Mouse (Mus musculus) layer of hippocampus, postnatal 36 days (tissue): ENCODE measurements around the gene Rarg. TPM values are rescaled to one million over a fixed set of nuclear protein-coding genes. Genes with fewer than 3 reads are reported as not detected.
A peak's percentile ranks its signal among the peaks of the same experiment; 100 is the strongest.

ENCODE experiments used
- DNase-seq, 2 experiments: peaks; one replicate each; pipeline ENCODE4 v3.0.0; 2022
- total RNA-seq, 2 experiments: library from RNA; stranded (reverse); gene quantifications; 2 replicates each; pipeline ENCODE4 v1.2.3; 2021

Gene Rarg
- total RNA-seq = 1 to 10 TPM; 8.3 to 10.0 TPM

- peak in 1 of 2 experiments; percentile 37 for DNase-seq
Measured at GRCm38 (mm10) chr15:102257202-102258075, at the start of gene Rarg. Gene Rarg (minus strand): TSS chr15:102257517.

GRCm38 (mm10) chr15:102302542-102302941 is 45.2 kb upstream of the Rarg start:
- no peak for DNase-seq

GRCm38 (mm10) chr15:102296368-102297006 is 39.2 kb upstream of the Rarg start:
- no peak for DNase-seq

DNA sequence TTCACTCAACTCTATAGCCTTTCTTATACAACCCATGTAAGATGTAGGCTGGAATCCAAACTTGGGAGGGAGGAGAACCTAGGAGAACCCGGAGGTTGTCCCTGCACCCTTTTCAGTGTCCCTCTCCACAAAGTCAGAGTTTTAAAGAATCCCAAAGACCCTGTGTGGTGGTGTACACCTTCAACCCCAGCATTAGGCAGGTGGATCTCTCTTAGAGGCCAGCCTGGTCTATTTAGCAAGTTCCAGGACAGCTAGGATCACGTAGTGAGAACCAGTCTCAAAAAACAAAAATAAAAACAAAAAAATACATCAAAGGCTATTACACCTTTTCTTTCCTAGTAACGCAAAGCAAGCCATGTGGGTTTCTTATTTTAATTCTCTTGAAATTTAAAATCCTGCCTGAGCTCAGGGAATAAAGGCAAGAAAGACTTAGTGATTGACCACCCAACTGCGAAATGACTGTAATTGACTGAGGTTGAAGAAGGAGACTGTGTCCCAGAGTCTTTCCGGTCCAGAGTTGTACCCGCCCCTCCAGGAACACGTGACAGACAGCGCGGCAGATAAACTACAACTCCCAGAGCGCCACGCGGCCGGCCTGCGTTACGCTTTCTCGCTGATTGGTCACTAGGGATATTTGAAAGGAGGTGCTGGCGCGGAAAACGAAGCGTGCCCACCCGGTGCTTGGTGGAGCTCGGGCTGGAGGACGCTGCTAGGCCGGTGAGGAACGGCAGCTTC is 38.5 kb upstream of the Rarg start, which contains the start of gene Espl1:
TSS of gene Espl1 (plus strand) at position 634 of the 735 bp plus-strand sequence.
- DNase-seq = peak; percentile 92

DNA sequence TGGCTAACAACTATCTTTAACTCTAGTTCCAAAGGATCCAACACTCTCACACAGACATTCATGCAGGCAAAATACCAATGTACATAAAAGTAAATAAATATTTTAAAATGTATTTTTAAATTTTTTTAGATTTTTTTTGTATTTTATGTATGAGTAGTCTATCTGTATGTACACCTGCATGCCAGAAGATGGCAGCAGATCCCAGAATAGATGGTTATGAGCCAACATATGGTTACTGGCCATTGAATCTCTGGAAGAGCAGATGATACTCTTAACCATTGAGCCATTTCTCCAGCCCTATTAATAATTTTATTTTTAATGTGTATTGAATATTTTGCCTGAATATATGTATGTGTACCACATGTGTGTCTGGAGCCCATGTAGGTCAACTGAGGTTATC is 30.1 kb upstream of the Rarg start:
- no peak for DNase-seq

- no peak for DNase-seq
Measured at GRCm38 (mm10) chr15:102283648-102284047, 26.3 kb upstream of the Rarg start.

DNA sequence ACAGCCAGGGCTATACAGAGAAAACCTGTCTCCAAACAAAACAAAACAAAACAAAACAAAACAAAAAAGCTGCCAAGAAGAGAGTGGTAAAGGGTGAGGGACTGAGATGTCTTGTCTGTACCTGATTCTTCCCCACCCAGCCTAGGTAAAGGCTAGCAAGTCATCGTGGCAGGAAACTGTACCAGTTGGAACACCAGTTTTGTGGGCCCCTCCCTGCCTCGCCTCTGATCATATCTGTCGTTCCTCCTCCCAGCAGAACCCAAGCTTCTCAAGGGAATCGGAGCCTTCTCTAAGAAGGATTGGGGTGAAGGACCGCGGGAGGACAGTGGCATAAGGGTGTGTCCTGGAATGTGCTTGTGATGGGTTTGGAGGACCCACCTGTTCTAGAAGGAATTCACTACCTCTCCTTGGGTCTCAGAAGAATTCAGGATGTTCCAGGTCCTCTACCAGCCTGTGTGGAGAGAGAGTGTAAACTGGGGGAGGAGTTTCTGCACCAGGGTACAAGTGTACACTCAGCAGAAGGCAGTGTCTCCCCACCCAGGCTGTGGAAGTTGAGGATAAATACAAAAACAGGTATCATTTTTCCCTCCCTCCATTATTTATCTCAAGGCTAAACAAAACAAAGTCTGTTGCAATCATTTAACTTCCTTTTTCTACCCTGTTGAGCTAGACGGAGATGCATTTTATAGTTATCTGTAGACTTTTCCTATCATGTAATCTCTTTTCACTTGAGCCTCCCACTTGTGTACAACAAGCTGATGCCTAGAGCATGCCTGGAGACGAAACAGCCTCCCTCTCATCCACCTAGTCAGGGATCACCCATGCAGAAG is 25.4 kb upstream of the Rarg start:
- no peak for DNase-seq

- DNase-seq = no peak
Measured at GRCm38 (mm10) chr15:102280623-102281022, 23.3 kb upstream of the Rarg start.

- DNase-seq = no peak
Measured at GRCm38 (mm10) chr15:102279783-102280520, 22.6 kb upstream of the Rarg start.

GRCm38 (mm10) chr15:102279092-102279782 is 21.9 kb upstream of the Rarg start, which contains the start of gene Mfsd5:
Gene Mfsd5 (plus strand): TSS chr15:102279454.
- peak; percentile 82 to 85 for DNase-seq

DNA sequence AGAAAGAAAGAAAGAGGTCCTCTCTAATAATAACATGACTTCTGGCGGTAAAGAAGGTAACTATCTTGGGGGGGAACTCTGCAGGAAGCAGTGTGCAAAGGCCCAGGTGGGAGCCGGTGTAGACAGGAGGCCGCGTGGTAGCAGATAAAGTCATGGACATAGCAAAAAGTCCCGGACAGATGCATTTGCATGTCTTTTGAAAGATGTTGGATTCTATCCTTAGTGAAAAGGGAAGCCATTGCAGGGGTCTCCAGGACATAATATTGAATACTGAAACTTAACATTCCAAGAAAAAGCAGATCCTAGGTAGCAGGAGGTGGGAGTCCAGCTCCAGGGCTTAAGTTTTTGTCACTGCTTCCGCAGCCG is 21.4 kb upstream of the Rarg start:
- no peak for DNase-seq

- no peak for DNase-seq
Measured at GRCm38 (mm10) chr15:102273982-102274716, 16.8 kb upstream of the Rarg start.

DNA sequence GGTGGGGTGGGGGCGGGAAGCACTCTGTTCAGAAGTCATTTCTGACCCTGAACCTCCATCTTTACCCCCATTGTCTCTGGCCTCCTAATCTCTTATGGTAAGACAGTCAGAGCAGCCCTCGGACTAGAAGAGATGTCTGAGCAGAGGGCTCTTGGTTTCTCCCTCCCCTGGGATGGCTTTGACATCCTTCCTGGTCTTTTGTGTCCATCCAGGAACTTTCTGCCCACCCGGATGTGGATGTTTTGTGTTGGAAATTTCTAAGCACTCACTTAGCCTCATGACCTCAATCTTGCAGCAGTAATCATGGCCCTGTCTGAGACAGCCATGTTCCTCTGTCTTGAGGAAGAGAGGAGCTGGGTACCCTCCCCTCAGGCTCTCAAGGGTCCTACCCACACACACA is 14.1 kb upstream of the Rarg start:
- no peak for DNase-seq

DNA sequence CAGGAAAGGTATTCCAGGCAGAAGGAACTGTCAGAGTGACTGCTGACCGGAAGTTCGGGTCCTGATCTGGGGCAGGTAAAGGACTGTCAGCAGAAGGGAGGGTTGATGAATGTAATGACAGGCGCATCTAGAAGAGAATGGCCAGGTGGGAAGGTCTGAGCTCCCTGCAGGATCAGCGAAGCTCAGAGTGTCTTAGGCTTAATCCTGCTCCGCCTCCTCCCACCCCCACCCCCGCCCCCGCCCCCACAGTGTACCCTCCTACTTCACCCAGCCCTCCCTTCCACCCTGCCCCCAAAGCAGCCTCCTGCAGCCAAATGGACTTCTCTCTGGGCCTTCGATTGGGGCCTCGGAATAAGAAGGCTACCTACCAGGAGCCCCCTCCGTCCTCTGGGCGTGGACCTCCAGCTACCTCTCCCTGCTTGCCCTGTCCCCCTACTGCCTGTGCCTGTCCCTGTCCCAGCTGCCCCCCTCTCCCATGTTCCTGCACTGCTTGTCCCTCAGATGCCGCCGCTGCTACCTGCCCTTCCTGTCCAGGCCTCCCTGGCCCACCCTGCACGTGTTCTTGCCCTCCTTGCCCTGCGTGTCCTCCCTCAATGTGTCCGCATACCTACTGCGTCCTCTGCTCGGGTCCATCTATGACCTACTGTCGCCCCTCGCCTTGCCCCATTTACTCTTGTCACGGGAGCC is 13.1 kb upstream of the Rarg start, which contains the start of gene Gm9918:
TSS of gene Gm9918 (plus strand) at position 290 of the 687 bp plus-strand sequence.
- no peak for DNase-seq

DNA sequence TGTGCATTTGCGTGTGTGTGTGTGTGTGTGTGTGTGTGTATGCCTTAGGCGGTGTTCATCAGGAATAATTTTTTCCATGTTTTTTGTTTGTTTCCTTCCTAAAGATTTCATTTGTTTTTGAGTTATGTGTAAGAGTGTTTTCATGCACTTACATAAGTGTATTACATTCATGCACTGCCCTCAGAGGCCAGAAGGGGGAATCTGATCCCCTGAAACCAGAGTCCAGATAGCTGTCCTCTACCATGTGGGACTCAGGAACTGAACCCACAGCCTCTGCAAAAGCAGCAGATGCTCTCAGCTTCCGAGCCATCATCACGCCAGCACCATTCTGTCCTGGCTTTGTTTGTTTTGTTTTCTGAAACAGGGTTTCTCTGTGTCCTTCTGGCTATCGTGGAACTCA is 8.2 kb upstream of the Rarg start:
- no peak for DNase-seq

- DNase-seq = no peak
Measured at GRCm38 (mm10) chr15:102263037-102263436, 5.7 kb upstream of the Rarg start.

GRCm38 (mm10) chr15:102262582-102262981 is 5.3 kb upstream of the Rarg start:
- DNase-seq = no peak

- DNase-seq = no peak
Measured at GRCm38 (mm10) chr15:102258581-102259253, 1.4 kb upstream of the Rarg start.

DNA sequence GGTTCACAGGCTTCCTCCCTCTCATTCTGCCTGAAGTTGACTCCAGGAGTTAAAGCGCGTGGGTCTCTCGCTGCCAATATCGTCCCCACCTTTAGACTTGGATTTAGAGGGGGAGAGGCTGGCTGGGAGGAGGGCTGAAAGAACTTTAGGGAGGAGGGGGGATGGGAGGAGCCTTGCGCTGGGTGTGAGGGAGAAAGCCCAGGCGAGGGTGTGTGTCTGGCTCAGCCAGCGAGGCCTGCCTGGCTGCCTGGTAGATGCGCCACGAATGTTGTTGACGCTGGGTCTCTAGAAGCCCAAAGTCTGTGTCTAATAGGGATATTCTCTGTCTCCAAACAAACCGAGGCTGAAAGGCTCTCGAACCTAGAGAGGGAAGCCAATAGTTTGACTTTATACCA is 756 bp upstream of the Rarg start:
- no peak for DNase-seq
